Mouse (Mus musculus) neural tube, embryonic 14.5 days (tissue): ENCODE measurements around the gene Rnase13. TPM values are rescaled to one million over a fixed set of nuclear protein-coding genes. Genes with fewer than 3 reads are reported as not detected.
"Not testable (repeated sequence)": the region's sequence is repeated elsewhere in the genome, so short reads cannot be mapped to it uniquely, and the experiment has no call there.

Source experiments
- ATAC-seq: fragments of 200-750 bp; cut with Nextera tagmentation; 2 replicates; pipeline ENCODE4 v1.8.0; 2017; ENCODE audit warnings: low read depth, mild to moderate bottlenecking, moderate TSS enrichment, moderate library complexity
- H3K27ac ChIP-seq: fragments of 300-500 bp; sonication (generic); 2 replicates; pipeline ENCODE4 v1.5.1; 2014; ENCODE audit warnings: low read depth, mild to moderate bottlenecking, control low read depth, low read length, moderate library complexity, mixed read lengths
- H3K27me3 ChIP-seq: fragments of 300-500 bp; sonication (generic); 2 replicates; pipeline ENCODE4 v1.6.1; 2014; ENCODE audit warnings: low read length; ENCODE audit not compliant: control insufficient read depth, insufficient read depth
- H3K36me3 ChIP-seq: fragments of 300-500 bp; sonication (generic); 2 replicates; pipeline ENCODE4 v1.6.1; 2014; ENCODE audit warnings: low read length, mixed read lengths; ENCODE audit not compliant: control insufficient read depth, insufficient read depth
- H3K4me1 ChIP-seq: fragments of 300-500 bp; sonication (generic); 2 replicates; pipeline ENCODE4 v1.6.1; 2014; ENCODE audit warnings: low read length; ENCODE audit not compliant: control insufficient read depth, insufficient read depth
- H3K4me2 ChIP-seq: fragments of 300-500 bp; sonication (generic); 2 replicates; pipeline ENCODE4 v1.6.1; 2014; ENCODE audit warnings: mild to moderate bottlenecking, low read depth, low read length, control low read depth
- H3K4me3 ChIP-seq: fragments of 300-500 bp; sonication (generic); 2 replicates; pipeline ENCODE4 v1.5.1; 2014; ENCODE audit warnings: low read depth, low read length, control low read depth, mixed read lengths
- H3K9ac ChIP-seq: fragments of 300-500 bp; sonication (generic); replicated peaks from 2 replicates; pipeline ENCODE4 v1.6.1; 2014; ENCODE audit warnings: low read depth, mild to moderate bottlenecking, control low read depth, low read length, mixed read lengths
- H3K9me3 ChIP-seq: fragments of 300-500 bp; sonication (generic); 2 replicates; pipeline ENCODE4 v1.6.1; 2016; ENCODE audit warnings: low read length; ENCODE audit not compliant: control insufficient read depth
- WGBS: fragments of 180-500 bp; shearing (Covaris S2); extraction: QIAGEN DNeasy Blood & Tissue Kit; methylation state at CpG from one replicate; pipeline ENCODE4 v1.1.7; 2014; 5-methylcytosine and 5-hydroxymethylcytosine counted together
- polyA plus RNA-seq: library from polyadenylated mRNA; unstranded; fragments of >200 nt; fragmentation: Nextera tagmentation; extraction: Ambion mirVana; gene quantifications from 2 replicates; pipeline ENCODE4 v1.2.1, GENCODE M21; 2014

Rnase13 gene
- polyA plus RNA-seq, 1 experiment from 2014 or later: not detected

DNA sequence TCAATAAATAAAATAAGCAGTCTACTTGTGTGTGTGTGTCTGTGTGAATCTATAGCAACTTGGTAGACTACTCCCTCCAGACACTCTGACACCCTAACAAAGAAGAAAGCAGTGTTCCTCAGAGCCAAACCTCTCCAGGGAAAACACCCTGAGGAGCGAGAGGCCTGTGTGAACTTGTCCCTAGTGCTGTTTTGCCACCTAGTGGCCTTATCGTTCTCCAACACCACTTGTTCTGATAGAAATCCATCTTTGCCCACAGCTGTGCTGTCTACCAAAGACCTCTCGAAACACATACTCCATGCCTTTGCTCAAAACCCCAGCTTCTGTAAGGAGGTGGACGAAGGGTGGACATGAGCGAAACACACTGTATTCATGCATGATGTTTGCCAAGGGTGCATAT is 8.3 kb upstream of the Rnase13 start:
- 37% methylated on average over 5 of the region's 5 CpGs for WGBS
- no peaks in the 10 kb centered on the region for H3K27me3 ChIP-seq

DNA sequence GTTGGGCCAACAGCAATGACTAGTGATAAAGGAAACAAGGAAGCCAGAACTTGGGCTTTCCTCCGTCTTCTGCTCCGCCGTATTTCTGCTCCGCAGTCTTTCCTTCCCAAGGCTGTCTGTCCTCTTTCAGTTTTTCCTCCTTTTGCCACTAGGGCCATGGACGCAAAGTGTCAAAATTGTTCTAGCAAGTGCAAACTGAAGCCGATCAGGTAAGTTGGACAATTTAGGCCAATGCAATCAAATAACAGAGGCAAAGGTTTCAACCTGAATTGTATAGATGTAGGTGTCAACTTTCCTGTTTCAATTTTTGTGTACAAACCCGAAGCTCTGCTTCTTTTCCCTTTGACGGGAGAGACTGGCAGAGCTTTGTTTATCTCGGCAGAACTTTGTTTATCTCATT is 7.4 kb upstream of the Rnase13 start:
- Histone ChIP-seq H3K27me3 (no peaks in the 10 kb centered on the region), H3K36me3 (no peaks in the 10 kb centered on the region), H3K9ac (no peak overlapping the region), H3K27ac (0 out of 2 replicates have a peak overlapping the region, but pooled peaks have one; percentile 28), H3K4me1 (no peaks in the 10 kb centered on the region), H3K9me3 (no peaks in the 10 kb centered on the region), H3K4me3 (no peak overlapping the region), H3K4me2 (no peak overlapping the region)
- no peak for ATAC-seq
- 77% methylated on average over 9 of the region's 9 CpGs for WGBS

More for the DNA sequence above, 8.3 kb upstream of the Rnase13 start:
- Histone ChIP-seq H3K27ac (0 out of 2 replicates have a peak overlapping the region, but pooled peaks have one; percentile 28), H3K4me2 (no peak overlapping the region), H3K4me3 (no peak overlapping the region), H3K4me1 (no peaks in the 10 kb centered on the region), H3K9ac (no peak overlapping the region), H3K9me3 (no peaks in the 10 kb centered on the region), H3K36me3 (no peaks in the 10 kb centered on the region)
- ATAC-seq: peak; percentile 85; the same call in 1 of the 2 replicates

DNA sequence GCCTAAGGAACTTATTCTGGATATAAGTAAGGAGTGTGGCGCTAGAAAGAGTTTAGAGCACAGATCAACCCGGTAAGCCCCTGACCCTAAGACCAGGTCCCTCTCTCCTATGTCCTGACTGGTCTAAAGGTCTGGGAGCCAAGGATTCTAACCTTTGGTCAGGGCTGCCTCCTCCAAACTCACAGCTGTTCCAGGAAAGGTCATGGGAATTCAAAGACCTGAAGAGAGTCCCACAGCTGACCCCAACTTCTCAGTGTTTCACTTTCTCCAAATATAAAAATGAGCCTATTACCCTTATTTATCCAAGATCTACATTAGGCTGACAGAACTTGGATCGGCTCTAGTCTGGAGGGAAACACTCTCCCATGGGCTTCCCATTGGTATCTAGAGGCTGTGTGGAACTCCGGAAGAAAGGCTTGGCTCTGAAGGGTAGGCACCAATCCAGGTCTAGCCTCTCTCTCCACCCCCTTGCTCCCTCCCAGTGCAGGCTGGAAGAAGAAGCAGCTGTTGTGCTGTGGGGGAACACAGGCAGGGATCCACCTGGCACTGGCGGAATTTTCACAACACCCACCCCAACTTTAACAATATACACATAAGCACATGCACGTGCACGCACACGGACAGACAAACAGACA is 6.9 kb upstream of the Rnase13 start:
- Histone ChIP-seq H3K9me3 (no peaks in the 10 kb centered on the region), H3K4me1 (no peaks in the 10 kb centered on the region), H3K4me3 (no peak overlapping the region), H3K9ac (no peak overlapping the region), H3K27ac (no peak overlapping the region), H3K4me2 (no peak overlapping the region), H3K36me3 (no peaks in the 10 kb centered on the region), H3K27me3 (no peaks in the 10 kb centered on the region)
- 81% methylated on average over 8 of the region's 8 CpGs for WGBS
- ATAC-seq: no peak

DNA sequence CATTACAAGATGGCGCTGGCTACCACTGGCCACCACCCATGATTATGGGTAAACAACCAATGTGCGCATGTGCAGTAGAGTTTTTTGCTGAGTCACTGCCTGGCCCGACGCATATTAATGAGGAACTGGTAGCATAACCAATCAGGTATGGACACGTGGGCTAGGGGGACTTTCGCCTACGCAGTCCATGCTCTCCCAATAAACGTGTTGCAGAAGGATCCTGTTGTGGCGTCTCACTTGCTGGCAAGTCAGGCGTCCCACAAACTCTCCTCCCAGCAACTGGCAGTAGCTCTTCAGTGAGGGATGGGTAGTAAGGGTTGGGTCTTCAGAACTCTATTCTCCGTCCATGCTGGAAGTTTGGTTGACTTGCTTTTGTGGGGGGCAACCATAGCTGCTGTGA is 4.4 kb upstream of the Rnase13 start:
- H3K9me3 ChIP-seq, H3K27ac ChIP-seq, H3K27me3 ChIP-seq, H3K4me1 ChIP-seq, H3K4me3 ChIP-seq, ATAC-seq, H3K9ac ChIP-seq, H3K4me2 ChIP-seq, H3K36me3 ChIP-seq: not testable (repeated sequence)
- WGBS: 96% methylated on average over 11 of the region's 11 CpGs

DNA sequence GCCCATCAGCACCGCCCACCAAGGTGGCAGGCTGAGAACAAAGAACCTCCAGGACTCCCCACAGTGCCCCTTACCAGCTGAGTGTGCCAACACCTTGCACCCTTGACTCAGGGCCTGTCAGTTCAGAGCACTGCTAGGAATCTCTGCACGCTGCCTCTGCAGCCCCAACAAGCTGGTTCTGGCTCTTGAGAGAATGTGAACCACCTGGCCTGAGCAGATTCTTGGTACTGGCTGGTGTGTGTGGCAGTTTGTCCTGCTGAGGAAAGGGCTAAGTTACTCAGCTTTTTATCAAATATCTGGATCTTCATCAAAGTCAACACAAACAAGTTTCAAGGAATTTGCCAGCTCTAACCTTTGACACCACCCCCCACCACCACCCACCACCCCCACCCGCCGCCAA is 919 bp upstream of the Rnase13 start:
- no peaks in the 10 kb centered on the region for H3K27me3 ChIP-seq
- no peaks in the 10 kb centered on the region for H3K36me3 ChIP-seq
- no peak overlapping the region for H3K4me2 ChIP-seq
- no peaks in the 10 kb centered on the region for H3K9me3 ChIP-seq
- H3K9ac ChIP-seq: no peak overlapping the region
- 88% methylated on average over 4 of the region's 4 CpGs for WGBS
- no peak overlapping the region for H3K27ac ChIP-seq
- H3K4me1 ChIP-seq: no peaks in the 10 kb centered on the region
- ATAC-seq: no peak
- H3K4me3 ChIP-seq: no peak overlapping the region

DNA sequence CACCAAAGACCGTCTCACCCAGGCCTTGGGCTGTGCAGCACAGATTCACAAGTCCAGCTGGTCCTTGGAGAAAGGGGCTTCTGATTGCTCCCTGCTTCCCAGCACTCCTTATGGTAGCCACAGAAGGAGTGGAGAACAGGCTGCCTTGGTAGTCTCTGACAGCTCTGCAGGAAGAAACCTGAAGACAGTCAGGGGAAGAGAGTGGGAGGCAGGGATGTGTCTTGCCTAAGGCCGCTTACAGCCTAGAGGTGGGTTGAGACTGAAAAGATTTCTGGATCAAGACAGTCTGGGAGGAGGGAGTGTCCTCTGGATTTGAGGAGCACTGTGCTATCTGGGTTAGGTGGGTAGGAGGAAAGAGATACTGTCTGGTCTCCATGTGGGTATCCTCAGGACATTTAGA is 337 bp upstream of the Rnase13 start:
- H3K4me3 ChIP-seq: no peak overlapping the region
- no peaks in the 10 kb centered on the region for H3K36me3 ChIP-seq
- no peaks in the 10 kb centered on the region for H3K27me3 ChIP-seq
- no peak overlapping the region for H3K9ac ChIP-seq
- no peak overlapping the region for H3K4me2 ChIP-seq
- H3K4me1 ChIP-seq: no peaks in the 10 kb centered on the region
- H3K27ac ChIP-seq: no peak overlapping the region
- WGBS: 86% methylated on average over 2 of the region's 2 CpGs
- no peaks in the 10 kb centered on the region for H3K9me3 ChIP-seq
- ATAC-seq: no peak

DNA sequence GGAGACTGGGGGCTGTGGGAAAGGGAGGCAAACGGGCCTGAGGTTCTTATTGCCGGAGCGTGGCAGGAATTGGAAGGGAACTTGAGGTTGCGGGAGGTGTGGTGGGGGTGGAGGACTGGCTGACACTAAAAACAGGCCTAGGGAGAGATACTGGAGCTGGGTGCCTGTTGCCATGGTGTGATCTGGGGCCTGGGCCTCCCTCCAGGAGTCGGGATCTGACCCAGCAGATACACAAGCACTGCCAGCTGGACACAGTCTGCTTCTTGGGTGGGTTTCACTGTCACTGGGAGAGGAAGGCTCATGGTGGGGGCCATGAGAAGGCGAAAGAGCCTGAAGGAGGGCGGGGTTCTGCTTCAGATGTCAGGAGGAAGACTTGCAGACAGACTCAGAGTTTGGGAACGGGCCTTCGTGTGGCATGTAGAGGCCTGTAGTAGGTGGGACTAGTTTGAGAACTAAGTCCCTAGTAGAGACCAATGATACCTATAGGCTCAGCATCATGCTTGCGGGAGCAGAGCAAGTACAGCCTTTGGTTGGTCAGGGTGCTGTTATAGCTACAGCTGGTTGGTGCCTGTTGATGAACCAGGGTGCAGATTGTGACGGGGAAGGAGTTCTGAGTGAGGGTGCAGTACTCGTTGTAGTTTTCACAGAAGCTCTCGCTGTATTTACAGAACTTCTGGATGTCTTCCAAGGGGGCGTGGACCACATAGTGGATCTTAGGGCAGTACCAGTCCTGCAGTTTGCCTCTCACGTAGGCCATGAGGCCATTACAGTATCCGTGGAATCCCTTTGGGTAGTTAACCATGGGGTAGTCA is 608 bp downstream of the Rnase13 start:
- H3K4me2 ChIP-seq: no peak overlapping the region
- H3K36me3 ChIP-seq: no peaks in the 10 kb centered on the region
- peak; percentile 75 for ATAC-seq
- WGBS: 77% methylated on average over 16 of the region's 16 CpGs
- H3K9me3 ChIP-seq: no peaks in the 10 kb centered on the region
- no peaks in the 10 kb centered on the region for H3K4me1 ChIP-seq
- H3K27me3 ChIP-seq: no peaks in the 10 kb centered on the region
- H3K4me3 ChIP-seq: no peak overlapping the region
- H3K27ac ChIP-seq: no peak overlapping the region
- H3K9ac ChIP-seq: no peak overlapping the region

DNA sequence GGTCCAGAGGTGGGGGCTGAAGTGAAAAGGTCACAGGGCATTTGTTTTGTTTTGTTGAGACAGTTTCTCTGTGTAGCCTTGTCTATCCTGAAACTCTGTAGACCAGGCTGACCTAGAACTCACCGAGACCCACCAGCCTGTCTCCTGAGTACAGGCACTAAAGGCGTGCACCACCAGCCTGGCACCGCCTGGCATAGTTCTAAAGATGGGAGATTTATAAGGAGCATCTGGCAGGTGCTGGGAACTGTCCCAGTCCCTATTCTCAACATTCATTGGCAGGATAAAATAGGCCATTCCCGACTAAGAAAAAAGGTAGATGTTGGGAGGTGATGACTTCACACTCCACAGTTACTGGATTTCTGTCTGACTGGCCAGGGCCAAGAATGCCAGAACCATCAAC is 3.6 kb downstream of the Rnase13 start:
- no peak overlapping the region for H3K4me2 ChIP-seq
- no peaks in the 10 kb centered on the region for H3K9me3 ChIP-seq
- no peaks in the 10 kb centered on the region for H3K27me3 ChIP-seq
- no peak for ATAC-seq
- H3K4me3 ChIP-seq: no peak overlapping the region
- H3K4me1 ChIP-seq: no peaks in the 10 kb centered on the region
- WGBS: 82% methylated on average over 4 of the region's 4 CpGs
- no peak overlapping the region for H3K9ac ChIP-seq
- H3K36me3 ChIP-seq: no peaks in the 10 kb centered on the region
- H3K27ac ChIP-seq: no peak overlapping the region

DNA sequence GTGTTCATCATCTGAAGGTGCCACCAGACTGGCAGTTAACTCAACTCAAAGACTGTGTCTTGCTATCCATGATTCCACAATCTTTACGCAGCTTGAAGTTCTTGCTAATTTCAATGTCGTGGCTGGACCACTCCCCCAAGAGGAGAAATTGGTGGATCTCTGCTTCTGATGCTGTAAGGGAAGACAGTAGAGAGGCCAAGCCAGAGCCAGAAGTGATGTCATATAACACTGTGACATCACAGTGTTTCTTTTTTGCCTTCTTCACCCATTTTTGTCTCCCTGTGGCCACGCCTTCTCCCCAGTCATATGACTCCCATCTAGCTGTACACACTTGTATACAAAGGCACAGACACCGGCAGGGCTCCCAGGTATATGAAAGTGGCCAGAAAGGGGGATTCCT is 4.4 kb downstream of the Rnase13 start, which contains the start of gene Tppp2:
Gene Tppp2, plus strand, starts transcription at position 301 of the 400 bp plus-strand sequence.
- Histone ChIP-seq H3K9me3 (no peaks in the 10 kb centered on the region), H3K36me3 (no peaks in the 10 kb centered on the region), H3K27ac (no peak within 1 kb of the TSS), H3K4me1 (no peaks in the 10 kb centered on the region), H3K4me3 (no peak within 1 kb of the TSS), H3K27me3 (no peaks in the 10 kb centered on the region), H3K4me2 (no peak within 1 kb of the TSS), H3K9ac (no peak within 1 kb of the TSS)
- 91% methylated on average over 4 of the region's 4 CpGs for WGBS
- no peak for ATAC-seq
